Mouse (Mus musculus): Measurements from ENCODE around the gene Pdha1. TPM values are rescaled to one million over a fixed set of nuclear protein-coding genes. Genes with fewer than 3 reads are reported as not detected.

Gene Pdha1
- polyA plus RNA-seq (2014; fragmentation: Nextera tagmentation; extraction: Ambion mirVana): 121 and 123 TPM in 2 replicates

GRCm38 (mm10) chrX:160137861-160138717 is at the start of gene Pdha1:
Gene Pdha1 (minus strand): TSS chrX:160138413.
- Histone ChIP-seq H3K4me2 (peak within 1 kb of the TSS; percentile 67), H3K4me1 (ENCODE audit: insufficient read depth) (no peaks in the 10 kb centered on the region), H3K36me3 (ENCODE audit: insufficient read depth) (no peaks in the 10 kb centered on the region), H3K27ac (ENCODE audit: low read depth) (peak within 1 kb of the TSS; percentile 96), H3K27me3 (ENCODE audit: insufficient read depth, low read length) (no peaks in the 10 kb centered on the region), H3K4me3 (ENCODE audit: low read depth, low read length) (peak within 1 kb of the TSS; percentile 56), H3K9ac (peak within 1 kb of the TSS; percentile 67), H3K9me3 (ENCODE audit: low read depth, low read length) (no peaks in the 10 kb centered on the region)
- ATAC-seq (ENCODE audit: insufficient read depth): peak; percentile 97
- peak; percentile 94 for DNase-seq
- WGBS: 11% methylated on average over 56 of the region's 67 CpGs
- no peak for TF ChIP-seq CTCF (IDR thresholded peaks at IDR 0.05; ENCODE audit: low read depth)

- H3K27ac ChIP-seq (ENCODE audit: low read depth): no peak overlapping the region
- 59% methylated on average over 3 of the region's 3 CpGs for WGBS
- ATAC-seq (ENCODE audit: insufficient read depth) (no peak), DNase-seq (peak; percentile 16)
- TF ChIP-seq CTCF (IDR thresholded peaks at IDR 0.05; ENCODE audit: low read depth): peak; percentile 19; the same call in 1 of the 2 replicates
- no peaks in the 10 kb centered on the region for H3K27me3 ChIP-seq (ENCODE audit: insufficient read depth, low read length)
- H3K4me3 ChIP-seq (ENCODE audit: low read depth, low read length): no peak overlapping the region
- H3K4me1 ChIP-seq (ENCODE audit: insufficient read depth): no peaks in the 10 kb centered on the region
- H3K4me2 ChIP-seq: no peak overlapping the region
- H3K9me3 ChIP-seq (ENCODE audit: low read depth, low read length): no peaks in the 10 kb centered on the region
- no peaks in the 10 kb centered on the region for H3K36me3 ChIP-seq (ENCODE audit: insufficient read depth)
- H3K9ac ChIP-seq: no peak overlapping the region
Measured at GRCm38 (mm10) chrX:160179032-160179431, 40.8 kb upstream of the Pdha1 start.

- Histone ChIP-seq H3K4me2 (no peak overlapping the region), H3K27ac (ENCODE audit: low read depth) (no peak overlapping the region), H3K4me1 (ENCODE audit: insufficient read depth) (no peaks in the 10 kb centered on the region), H3K9ac (no peak overlapping the region), H3K27me3 (ENCODE audit: insufficient read depth, low read length) (no peaks in the 10 kb centered on the region), H3K36me3 (ENCODE audit: insufficient read depth) (no peaks in the 10 kb centered on the region), H3K9me3 (ENCODE audit: low read depth, low read length) (no peaks in the 10 kb centered on the region), H3K4me3 (ENCODE audit: low read depth, low read length) (no peak overlapping the region)
- peak; percentile 71 for TF ChIP-seq CTCF (IDR thresholded peaks at IDR 0.05; ENCODE audit: low read depth)
- WGBS: 9% methylated on average over 2 of the region's 3 CpGs
- ATAC-seq (ENCODE audit: insufficient read depth) (no peak), DNase-seq (peak; percentile 78)
Measured at GRCm38 (mm10) chrX:160170150-160170549, 31.9 kb upstream of the Pdha1 start.

- Histone ChIP-seq H3K27ac (ENCODE audit: low read depth) (no peak overlapping the region), H3K36me3 (ENCODE audit: insufficient read depth) (no peaks in the 10 kb centered on the region), H3K27me3 (ENCODE audit: insufficient read depth, low read length) (no peaks in the 10 kb centered on the region), H3K4me3 (ENCODE audit: low read depth, low read length) (no peak overlapping the region), H3K9me3 (ENCODE audit: low read depth, low read length) (no peaks in the 10 kb centered on the region), H3K9ac (no peak overlapping the region), H3K4me1 (ENCODE audit: insufficient read depth) (no peaks in the 10 kb centered on the region), H3K4me2 (no peak overlapping the region)
- TF ChIP-seq CTCF (IDR thresholded peaks at IDR 0.05; ENCODE audit: low read depth): no peak
- 34% methylated on average over 6 of the region's 6 CpGs for WGBS
- DNase-seq (no peak), ATAC-seq (ENCODE audit: insufficient read depth) (no peak)
Measured at GRCm38 (mm10) chrX:160166246-160166985, 28.2 kb upstream of the Pdha1 start.

- DNase-seq: no peak
- no peaks in the 10 kb centered on the region for H3K36me3 ChIP-seq (ENCODE audit: insufficient read depth)
- no peaks in the 10 kb centered on the region for H3K4me1 ChIP-seq (ENCODE audit: insufficient read depth)
- no peak for ATAC-seq (ENCODE audit: insufficient read depth)
- H3K4me3 ChIP-seq (ENCODE audit: low read depth, low read length): no peak overlapping the region
- H3K9ac ChIP-seq: no peak overlapping the region
- WGBS: 82% methylated on average over 3 of the region's 3 CpGs
- H3K27me3 ChIP-seq (ENCODE audit: insufficient read depth, low read length): no peaks in the 10 kb centered on the region
- TF ChIP-seq CTCF (IDR thresholded peaks at IDR 0.05; ENCODE audit: low read depth): no peak
- no peaks in the 10 kb centered on the region for H3K9me3 ChIP-seq (ENCODE audit: low read depth, low read length)
- H3K4me2 ChIP-seq: no peak overlapping the region
- H3K27ac ChIP-seq (ENCODE audit: low read depth): no peak overlapping the region
Measured at GRCm38 (mm10) chrX:160164259-160164658, 26.0 kb upstream of the Pdha1 start.

- Histone ChIP-seq H3K27me3 (ENCODE audit: insufficient read depth, low read length) (no peaks in the 10 kb centered on the region), H3K27ac (ENCODE audit: low read depth) (no peak overlapping the region), H3K9ac (no peak overlapping the region), H3K4me3 (ENCODE audit: low read depth, low read length) (no peak overlapping the region), H3K36me3 (ENCODE audit: insufficient read depth) (no peaks in the 10 kb centered on the region), H3K9me3 (ENCODE audit: low read depth, low read length) (no peaks in the 10 kb centered on the region), H3K4me2 (no peak overlapping the region), H3K4me1 (ENCODE audit: insufficient read depth) (no peaks in the 10 kb centered on the region)
- 57% methylated on average over 4 of the region's 4 CpGs for WGBS
- ATAC-seq (ENCODE audit: insufficient read depth): no peak
- peak; percentile 50 for DNase-seq
- TF ChIP-seq CTCF (IDR thresholded peaks at IDR 0.05; ENCODE audit: low read depth): peak; percentile 56
Measured at GRCm38 (mm10) chrX:160153147-160153815, 15.1 kb upstream of the Pdha1 start.
